Mouse (Mus musculus) C2C12 (cell line): ENCODE data around the gene Klrb1c. TPM values are rescaled to one million over a fixed set of nuclear protein-coding genes. Genes with fewer than 3 reads are reported as not detected.
"Not testable (repeated sequence)": the region's sequence is repeated elsewhere in the genome, so short reads cannot be mapped to it uniquely, and the experiment has no call there.

Experiments
- H3K27me3 ChIP-seq: one replicate; pipeline ENCODE4 v1.6.1; 2011; ENCODE audit not compliant: control insufficient read depth, insufficient read depth, insufficient read length
- H3K36me3 ChIP-seq: one replicate; pipeline ENCODE4 v1.6.1; 2011; ENCODE audit not compliant: control insufficient read depth, insufficient read depth
- H3K4me3 ChIP-seq: one replicate; pipeline ENCODE4 v1.5.1; 2011; ENCODE audit warnings: mild to moderate bottlenecking, control low read depth; ENCODE audit not compliant: poor library complexity, insufficient read depth, severe bottlenecking
- H3K79me2 ChIP-seq: one replicate; pipeline ENCODE4 v1.6.1; 2011; ENCODE audit not compliant: control insufficient read depth, insufficient read depth
- H3K79me3 ChIP-seq: one replicate; pipeline ENCODE4 v1.6.1; 2011; ENCODE audit warnings: low read depth, control low read depth
- H3ac ChIP-seq: one replicate; pipeline ENCODE3; 2011; ENCODE audit warnings: low read depth; ENCODE audit not compliant: control insufficient read depth, insufficient read length
- CEBPB ChIP-seq: IDR thresholded peaks from one replicate; pipeline ENCODE4 v1.6.1; 2011; ENCODE audit warnings: low read depth, mild to moderate bottlenecking, control low read depth, moderate library complexity
- CTCF ChIP-seq: IDR thresholded peaks from one replicate; pipeline ENCODE4 v1.5.1; 2011; ENCODE audit not compliant: control insufficient read depth, insufficient read depth, insufficient read length
- FOSL1 ChIP-seq: IDR thresholded peaks from one replicate; pipeline ENCODE4 v1.8.0; 2011; ENCODE audit warnings: mild to moderate bottlenecking, low read length; ENCODE audit not compliant: poor library complexity, insufficient read depth, severe bottlenecking
- MAX ChIP-seq: IDR thresholded peaks from one replicate; pipeline ENCODE4 v1.6.1; 2011; ENCODE audit warnings: mild to moderate bottlenecking, control low read depth
- MYOD1 ChIP-seq: IDR thresholded peaks from one replicate; pipeline ENCODE4 v1.6.1; 2011; ENCODE audit warnings: low read depth; ENCODE audit not compliant: control insufficient read depth, insufficient read length
- MYOG ChIP-seq: IDR thresholded peaks from one replicate; pipeline ENCODE4 v1.6.1; 2011; ENCODE audit not compliant: control insufficient read depth, insufficient read length; ENCODE audit errors: extremely low read depth
- USF1 ChIP-seq: IDR thresholded peaks from one replicate; pipeline ENCODE4 v1.6.1; 2011; ENCODE audit warnings: low read depth, mild to moderate bottlenecking, control low read depth, moderate library complexity
- polyA plus RNA-seq: library from polyadenylated mRNA; unstranded; fragments of >200 nt; fragmentation: generic; extraction: Trizol; gene quantifications from one replicate; pipeline ENCODE4 v1.2.1, GENCODE M21; 2012; ENCODE audit warnings: missing spikeins

The Klrb1c gene
- polyA plus RNA-seq, 1 experiment: not detected

DNA sequence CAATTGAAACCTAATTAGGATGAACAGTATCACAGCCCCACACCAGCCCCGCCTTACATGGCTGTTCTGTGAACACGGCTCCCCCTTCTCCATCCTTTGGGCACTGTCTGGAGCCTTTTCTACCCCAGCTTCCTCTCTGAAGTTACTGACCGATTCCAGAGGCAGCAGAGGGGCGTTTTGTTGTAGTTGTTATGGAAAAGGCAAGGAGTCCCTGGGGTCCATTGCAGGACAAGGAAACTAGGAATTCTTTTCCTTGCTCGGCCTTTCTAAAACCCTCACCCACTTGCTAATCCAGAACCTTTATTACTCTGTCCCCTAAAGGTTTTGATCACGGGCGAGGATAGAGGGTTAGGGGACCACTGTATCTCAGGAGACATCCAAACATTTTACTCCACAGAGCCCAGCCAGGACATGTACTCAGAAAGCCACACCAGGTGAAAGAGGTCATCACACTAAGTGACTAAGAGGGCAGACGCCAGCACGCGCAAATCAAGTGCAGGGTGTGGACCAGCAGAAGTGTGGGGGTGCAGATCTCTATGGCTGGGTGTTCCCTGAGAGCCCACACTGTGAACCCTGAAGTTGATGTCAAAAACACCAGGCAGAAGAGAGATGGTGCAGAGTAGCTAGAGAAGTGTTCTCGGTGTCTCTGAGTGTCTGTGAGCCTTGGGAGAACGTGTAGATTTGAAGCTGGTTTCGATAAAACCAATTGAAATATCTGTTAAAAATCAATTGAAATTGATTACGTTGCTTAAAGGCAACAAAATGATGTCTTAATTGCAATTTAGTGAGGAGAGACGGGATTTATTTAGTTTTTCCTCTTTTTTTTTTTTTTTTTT lies 9.1 kb upstream of the Klrb1c start:
- no peaks in the 10 kb centered on the region for H3K36me3 ChIP-seq
- no peak overlapping the region for H3K4me3 ChIP-seq
- H3K27me3 ChIP-seq: no peaks in the 10 kb centered on the region
- no peaks in the 10 kb centered on the region for H3K79me2 ChIP-seq
- no peak for TF ChIP-seq CEBPB
- TF ChIP-seq MYOD1: no peak
- TF ChIP-seq CTCF: no peak
- no peak for TF ChIP-seq USF1
- TF ChIP-seq MYOG: no peak
- no peak for TF ChIP-seq MAX
- no peak for TF ChIP-seq FOSL1
- no peaks in the 10 kb centered on the region for H3K79me3 ChIP-seq
- H3ac ChIP-seq: no peak overlapping the region

DNA sequence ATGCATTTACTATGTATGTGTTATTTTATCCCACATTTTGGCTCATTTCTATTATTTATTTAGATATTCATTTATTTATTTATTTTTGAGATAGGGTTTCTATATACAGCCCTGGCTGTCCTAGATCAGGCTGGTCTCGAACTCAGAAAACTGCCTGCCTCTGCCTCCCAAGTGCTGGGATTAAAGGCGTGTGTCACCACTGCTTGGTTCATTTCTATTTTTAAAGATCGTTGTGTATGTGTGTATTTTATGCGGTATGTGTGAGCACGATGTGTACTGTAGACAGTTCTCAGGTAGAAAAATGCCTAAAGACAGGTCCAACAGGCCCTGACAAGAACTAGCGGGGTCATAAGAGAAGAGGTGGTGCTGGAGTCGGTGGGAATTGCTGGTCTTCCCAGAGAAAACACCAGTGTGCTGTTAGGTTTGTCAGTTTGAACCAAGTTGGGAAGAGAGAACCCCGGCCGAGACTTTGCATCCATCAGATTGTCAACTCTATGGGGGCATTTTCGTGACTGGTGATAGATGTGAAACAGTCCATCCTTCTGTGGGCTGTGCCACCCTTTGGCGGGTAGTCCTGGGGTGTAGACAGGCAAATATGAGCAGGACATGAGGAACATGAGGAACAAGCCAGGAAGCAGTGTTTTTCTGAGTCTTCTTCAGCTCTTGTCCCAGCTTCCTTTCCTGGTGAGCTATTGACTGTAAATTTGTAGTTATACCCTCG lies 8.3 kb upstream of the Klrb1c start:
- H3K4me3 ChIP-seq: no peak overlapping the region
- no peaks in the 10 kb centered on the region for H3K79me2 ChIP-seq
- TF ChIP-seq CEBPB (no peak), FOSL1 (no peak), MYOD1 (no peak), USF1 (no peak), MAX (no peak), MYOG (no peak), CTCF (no peak)

DNA sequence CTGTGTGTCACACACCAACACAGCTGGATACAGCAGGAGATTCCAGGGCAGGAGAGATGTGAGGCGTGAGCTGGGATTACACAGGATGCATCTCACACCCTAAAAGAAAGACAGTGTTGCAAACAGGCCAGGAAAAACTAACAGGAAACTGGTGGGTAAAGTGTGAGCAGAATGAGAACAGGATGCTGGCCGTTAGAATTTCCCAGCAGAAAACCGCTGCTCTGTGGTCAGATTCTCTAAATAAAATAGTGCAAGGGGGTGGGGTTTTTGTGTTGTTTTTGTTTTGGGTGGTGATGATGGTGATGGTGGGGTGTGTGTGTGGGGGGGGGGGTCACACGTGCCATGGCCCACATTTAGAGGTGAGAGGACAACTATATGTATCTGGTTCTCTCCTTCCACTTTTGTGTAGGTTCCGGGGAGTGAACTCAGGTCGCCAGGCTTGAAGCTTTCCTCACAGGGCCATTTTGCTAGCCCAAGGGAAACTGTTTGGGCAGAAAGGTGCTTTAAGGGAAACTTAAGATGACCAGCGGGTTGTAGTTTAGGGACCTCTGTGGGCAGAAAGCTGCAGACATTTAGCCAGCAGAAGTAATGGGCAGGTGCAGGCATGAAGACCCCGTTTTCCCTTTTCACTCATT lies 7.4 kb upstream of the Klrb1c start:
- no peaks in the 10 kb centered on the region for H3K36me3 ChIP-seq
- no peaks in the 10 kb centered on the region for H3K27me3 ChIP-seq
- H3K79me3 ChIP-seq: no peaks in the 10 kb centered on the region
- H3K4me3 ChIP-seq: no peak overlapping the region
- no peak for TF ChIP-seq USF1
- TF ChIP-seq MAX: no peak
- TF ChIP-seq CEBPB: no peak
- TF ChIP-seq CTCF: no peak
- no peak for TF ChIP-seq FOSL1
- no peak for TF ChIP-seq MYOD1
- no peak for TF ChIP-seq MYOG
- no peak overlapping the region for H3ac ChIP-seq
- H3K79me2 ChIP-seq: no peaks in the 10 kb centered on the region

More for the DNA sequence above, 8.3 kb upstream of the Klrb1c start:
- Histone ChIP-seq H3ac (no peak overlapping the region), H3K79me3 (no peaks in the 10 kb centered on the region), H3K36me3 (no peaks in the 10 kb centered on the region), H3K27me3 (no peaks in the 10 kb centered on the region)

DNA sequence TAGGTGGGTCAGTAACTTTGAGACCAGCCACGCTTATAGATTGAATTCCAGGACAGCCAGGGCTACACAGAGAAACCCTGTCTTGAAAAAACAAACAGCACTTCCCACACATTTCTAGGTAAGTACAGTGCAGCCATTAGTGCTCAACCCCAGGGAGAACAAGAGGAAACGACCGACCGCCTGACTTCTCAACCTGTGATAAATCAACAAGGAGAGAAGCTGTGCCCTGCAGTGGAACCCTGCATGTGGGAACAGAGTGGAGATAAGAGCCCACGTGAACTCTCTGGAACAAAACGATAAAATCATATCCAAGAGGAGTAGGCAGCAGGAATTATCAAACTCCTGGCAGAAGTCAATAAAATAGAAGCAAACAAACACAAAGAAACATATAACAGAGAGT lies 4.7 kb upstream of the Klrb1c start:
- no peak overlapping the region for H3K4me3 ChIP-seq
- no peak overlapping the region for H3ac ChIP-seq
- H3K27me3 ChIP-seq: no peaks in the 10 kb centered on the region
- H3K79me2 ChIP-seq: no peaks in the 10 kb centered on the region
- TF ChIP-seq MAX (no peak), CTCF (no peak), MYOD1 (no peak), USF1 (no peak), MYOG (no peak), CEBPB (no peak), FOSL1 (no peak)
- H3K79me3 ChIP-seq: no peaks in the 10 kb centered on the region
- H3K36me3 ChIP-seq: no peaks in the 10 kb centered on the region

DNA sequence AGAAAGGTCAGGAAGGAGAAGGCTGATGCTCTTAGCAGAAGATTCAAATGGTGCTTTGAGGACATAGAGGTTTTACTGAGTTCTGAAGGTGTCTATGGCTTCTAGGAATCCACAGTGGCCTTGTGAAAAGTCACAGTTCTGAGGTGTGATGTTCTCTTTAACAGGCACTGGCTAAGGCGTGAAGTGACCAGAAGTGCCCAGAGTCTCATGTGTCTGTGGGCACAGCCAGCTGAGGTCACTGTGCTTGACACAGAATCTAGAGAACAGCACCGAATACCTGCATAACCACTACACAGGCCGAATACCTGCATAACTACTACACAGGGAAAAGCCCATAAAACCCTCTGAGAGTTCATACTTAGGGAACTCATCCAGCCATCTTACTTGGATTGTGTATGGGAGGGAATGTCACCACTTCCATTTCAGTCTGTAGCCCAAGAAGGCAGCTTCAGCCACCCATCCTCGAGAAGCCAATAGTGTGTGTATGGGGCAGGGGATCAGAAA lies 1.5 kb upstream of the Klrb1c start:
- not testable (repeated sequence) for H3K36me3 ChIP-seq, H3ac ChIP-seq, H3K79me2 ChIP-seq, H3K27me3 ChIP-seq, H3K79me3 ChIP-seq, H3K4me3 ChIP-seq

DNA sequence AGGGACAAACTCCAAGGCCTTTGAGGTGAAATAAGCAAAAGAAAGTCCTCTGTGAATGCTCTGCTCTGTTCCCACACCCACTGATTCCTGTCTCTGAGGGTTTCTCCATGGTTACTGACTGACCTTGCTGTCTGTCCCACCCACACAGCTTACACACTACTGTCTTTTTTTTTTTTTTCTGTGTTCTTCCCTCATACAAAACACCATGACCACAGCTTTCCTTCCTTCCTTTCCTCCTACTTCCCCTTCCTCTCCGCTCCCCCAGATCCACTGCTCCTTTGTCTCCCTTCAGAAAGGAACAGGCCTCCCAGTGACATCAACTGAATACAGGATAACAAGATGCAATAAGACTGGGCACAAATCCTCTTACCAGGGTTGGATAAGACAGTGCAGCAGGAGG lies 498 bp downstream of the Klrb1c start:
- H3K79me2 ChIP-seq: no peaks in the 10 kb centered on the region
- TF ChIP-seq MAX: no peak
- no peak for TF ChIP-seq FOSL1
- no peak for TF ChIP-seq MYOG
- no peak for TF ChIP-seq CTCF
- no peak for TF ChIP-seq CEBPB
- no peak for TF ChIP-seq MYOD1
- no peak for TF ChIP-seq USF1

DNA sequence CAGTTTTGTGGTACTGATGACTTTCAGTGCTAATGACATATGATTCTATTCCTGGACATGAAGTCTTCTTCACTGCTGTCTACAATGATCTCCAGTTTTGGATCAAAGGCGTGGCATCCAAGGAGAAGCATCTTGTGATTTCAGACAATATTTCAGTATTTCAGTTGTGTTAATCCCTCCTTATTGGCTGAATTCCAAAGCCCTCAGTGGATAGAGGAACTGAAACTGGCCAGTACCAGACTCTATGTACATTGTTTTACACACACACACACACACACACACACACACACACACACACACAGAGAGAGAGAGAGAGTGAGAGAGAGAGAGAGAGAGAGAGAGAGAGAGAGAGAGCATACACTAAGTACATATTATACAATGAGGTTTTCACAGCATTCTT lies 2.6 kb downstream of the Klrb1c start:
- not testable (repeated sequence) for H3ac ChIP-seq, H3K27me3 ChIP-seq, H3K79me2 ChIP-seq, H3K79me3 ChIP-seq, H3K36me3 ChIP-seq, H3K4me3 ChIP-seq

More for the DNA sequence above, 498 bp downstream of the Klrb1c start:
- no peaks in the 10 kb centered on the region for H3K27me3 ChIP-seq
- no peaks in the 10 kb centered on the region for H3K79me3 ChIP-seq
- H3K36me3 ChIP-seq: no peaks in the 10 kb centered on the region
- no peak overlapping the region for H3K4me3 ChIP-seq
- H3ac ChIP-seq: no peak overlapping the region
